Mouse (Mus musculus): ENCODE measurements around the gene Olfr322. TPM values are rescaled to one million over a fixed set of nuclear protein-coding genes. Genes with fewer than 3 reads are reported as not detected.

The Olfr322 gene
- total RNA-seq (2014; fragmentation: Nextera tagmentation) (not detected in 2 replicates), total RNA-seq (2017) (0.15 TPM in 1 of 2 replicates, not detected in the other)

DNA sequence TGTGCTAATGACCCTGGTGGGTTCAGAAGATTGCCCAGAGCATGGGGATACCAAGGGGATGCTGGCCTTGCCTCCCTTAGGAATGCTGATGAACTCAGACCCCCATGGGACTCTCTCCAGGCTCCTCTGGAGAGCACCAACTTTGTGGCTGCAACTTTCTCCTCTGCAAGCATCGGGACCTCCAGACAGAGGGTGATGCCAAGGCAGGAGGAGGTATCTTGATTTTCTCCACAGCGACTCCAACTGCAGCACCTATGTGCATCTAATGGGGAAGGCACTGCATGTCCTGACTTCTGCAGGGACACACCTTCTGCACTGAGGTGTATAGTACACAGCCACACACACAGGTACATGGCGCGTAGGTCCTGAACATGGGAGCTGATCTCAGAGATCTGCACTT, at the start of gene Olfr322:
TSS of gene Olfr322 (plus strand) at position 187 of the 400 bp plus-strand sequence.
- no peak for ATAC-seq (replicated peaks; ENCODE audit: low FRiP score, low TSS enrichment, poor library complexity, severe bottlenecking)

GRCm38 (mm10) chr11:58613359-58613758, 45.2 kb upstream of the Olfr322 start:
- no peak for ATAC-seq (replicated peaks; ENCODE audit: low FRiP score, low TSS enrichment, poor library complexity, severe bottlenecking)

DNA sequence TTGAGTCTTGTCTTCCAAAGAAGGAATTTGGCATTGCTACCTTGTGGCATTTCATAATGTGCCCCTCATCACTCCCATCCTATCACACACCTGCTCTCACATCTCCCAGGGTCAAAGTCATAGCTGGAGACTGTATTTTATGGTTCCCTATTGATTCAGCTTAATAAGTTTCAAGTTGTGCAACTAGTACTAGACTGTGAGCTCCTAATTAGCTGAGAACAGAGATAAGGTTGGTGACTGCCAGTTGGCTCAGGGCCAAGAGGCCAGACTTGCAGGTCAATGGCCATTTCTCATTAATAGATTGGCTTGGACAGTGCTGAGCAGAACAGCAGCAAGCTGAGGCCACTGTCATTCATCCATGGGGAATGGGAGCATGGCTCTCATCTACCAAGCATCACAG, 44.1 kb upstream of the Olfr322 start:
- no peak for ATAC-seq (replicated peaks; ENCODE audit: low FRiP score, low TSS enrichment, poor library complexity, severe bottlenecking)

- no peak for ATAC-seq (replicated peaks; ENCODE audit: low FRiP score, low TSS enrichment, poor library complexity, severe bottlenecking)
Measured at GRCm38 (mm10) chr11:58615975-58616374, 42.6 kb upstream of the Olfr322 start, which contains the start of gene 2210407C18Rik. Gene 2210407C18Rik (minus strand): TSS chr11:58616075.

- no peak for ATAC-seq (replicated peaks; ENCODE audit: low FRiP score, low TSS enrichment, poor library complexity, severe bottlenecking)
Measured at GRCm38 (mm10) chr11:58618369-58618768, 40.2 kb upstream of the Olfr322 start.

DNA sequence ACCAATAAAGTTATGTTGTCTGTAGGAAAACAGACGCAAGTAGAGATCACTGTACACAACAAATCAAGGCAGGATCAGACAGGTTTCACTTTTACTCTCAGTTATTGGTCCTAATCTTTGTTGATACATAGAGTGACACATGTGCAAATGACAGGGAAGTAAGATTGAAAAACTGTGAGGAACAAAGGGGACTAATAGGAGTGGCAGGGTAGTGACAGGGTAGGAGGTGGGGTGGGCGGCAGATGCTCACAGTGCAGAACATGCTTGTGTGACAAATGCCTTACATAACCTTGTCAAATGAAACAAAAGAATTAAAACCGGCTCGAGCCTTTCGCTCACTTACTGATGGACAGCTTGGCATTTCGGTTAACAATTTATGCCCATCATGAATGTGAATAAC, 39.8 kb upstream of the Olfr322 start:
- ATAC-seq (replicated peaks; ENCODE audit: low FRiP score, low TSS enrichment, poor library complexity, severe bottlenecking) = no peak

DNA sequence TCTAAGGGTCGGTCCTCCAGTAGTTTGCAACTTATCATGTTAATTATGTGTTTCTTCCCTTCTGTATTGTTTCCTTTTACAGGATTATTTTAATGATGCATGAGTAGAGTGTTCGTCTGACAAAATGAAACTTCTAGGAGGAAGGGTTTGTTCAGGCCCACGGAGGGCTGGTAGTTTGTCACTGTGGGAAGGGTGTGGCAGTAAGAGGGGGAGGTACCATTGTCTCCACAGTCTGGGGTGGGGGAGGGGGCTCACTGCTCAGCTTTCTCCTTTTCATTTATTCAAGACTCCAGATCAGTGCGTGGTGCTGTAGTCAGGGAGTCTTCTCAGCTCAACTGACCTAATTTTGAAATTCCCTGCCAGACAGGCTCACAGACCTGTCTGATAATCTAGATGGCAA, 32.4 kb upstream of the Olfr322 start:
- ATAC-seq (replicated peaks; ENCODE audit: low FRiP score, low TSS enrichment, poor library complexity, severe bottlenecking) = no peak

DNA sequence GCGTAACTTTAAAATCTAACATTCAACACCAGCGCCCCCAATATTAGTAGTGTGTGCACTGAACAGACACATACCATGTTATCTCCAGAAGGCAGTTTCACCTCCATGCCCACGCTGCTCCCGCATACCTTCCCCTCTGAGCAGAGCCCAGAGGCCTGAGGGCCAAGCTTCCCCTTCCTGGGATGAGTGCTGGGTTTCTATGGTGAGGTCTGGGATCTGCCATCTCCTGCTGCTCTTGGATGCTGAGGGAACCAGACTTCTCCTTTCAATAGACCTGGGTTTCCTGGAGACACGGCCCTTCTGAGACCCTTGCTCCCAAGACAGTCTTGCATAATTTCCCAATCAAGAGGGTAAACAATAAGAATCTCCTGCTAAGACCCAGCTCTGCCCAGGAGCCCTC, 28.2 kb upstream of the Olfr322 start, which contains the start of gene Olfr323:
TSS of gene Olfr323 (minus strand) at position 101 of the 400 bp plus-strand sequence.
- ATAC-seq (replicated peaks; ENCODE audit: low FRiP score, low TSS enrichment, poor library complexity, severe bottlenecking) = no peak

- ATAC-seq (replicated peaks; ENCODE audit: low FRiP score, low TSS enrichment, poor library complexity, severe bottlenecking) = no peak
Measured at GRCm38 (mm10) chr11:58634878-58635277, 23.7 kb upstream of the Olfr322 start.

- ATAC-seq (replicated peaks; ENCODE audit: low FRiP score, low TSS enrichment, poor library complexity, severe bottlenecking) = peak; percentile 35; the same call in 1 of the 2 replicates
Measured at GRCm38 (mm10) chr11:58636376-58636977, 22.1 kb upstream of the Olfr322 start.

DNA sequence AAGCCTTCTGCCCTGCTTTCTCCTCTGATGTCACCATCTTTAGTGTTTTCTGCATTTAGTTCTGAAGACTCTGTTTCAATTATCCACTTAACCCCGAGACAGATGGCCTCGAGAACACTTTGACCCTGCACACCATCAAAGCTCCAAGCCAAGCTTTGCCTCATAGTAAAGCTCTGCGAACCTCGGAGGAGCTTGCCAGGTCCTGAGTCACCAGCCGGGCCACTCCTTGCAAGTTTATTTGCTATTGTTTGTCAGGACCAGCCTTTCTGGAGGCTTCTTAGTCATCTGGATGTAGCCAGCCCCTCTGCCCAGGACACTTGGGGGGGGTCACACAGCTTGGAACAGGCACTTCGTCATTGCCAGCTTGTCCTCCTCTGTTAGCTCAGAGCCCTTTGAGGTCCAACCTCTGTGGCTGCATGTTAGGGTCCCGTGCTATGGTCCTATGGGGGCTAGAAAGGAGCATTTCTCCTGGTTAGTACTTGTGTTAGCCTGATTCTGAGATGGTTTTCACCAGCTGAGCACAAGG, 20.3 kb upstream of the Olfr322 start:
- no peak for ATAC-seq (replicated peaks; ENCODE audit: low FRiP score, low TSS enrichment, poor library complexity, severe bottlenecking)

GRCm38 (mm10) chr11:58640272-58640867, 18.2 kb upstream of the Olfr322 start, which contains the start of gene Trim58:
Gene Trim58 (plus strand): TSS chr11:58640465.
- peak; percentile 42 for ATAC-seq (replicated peaks; ENCODE audit: low FRiP score, low TSS enrichment, poor library complexity, severe bottlenecking)

DNA sequence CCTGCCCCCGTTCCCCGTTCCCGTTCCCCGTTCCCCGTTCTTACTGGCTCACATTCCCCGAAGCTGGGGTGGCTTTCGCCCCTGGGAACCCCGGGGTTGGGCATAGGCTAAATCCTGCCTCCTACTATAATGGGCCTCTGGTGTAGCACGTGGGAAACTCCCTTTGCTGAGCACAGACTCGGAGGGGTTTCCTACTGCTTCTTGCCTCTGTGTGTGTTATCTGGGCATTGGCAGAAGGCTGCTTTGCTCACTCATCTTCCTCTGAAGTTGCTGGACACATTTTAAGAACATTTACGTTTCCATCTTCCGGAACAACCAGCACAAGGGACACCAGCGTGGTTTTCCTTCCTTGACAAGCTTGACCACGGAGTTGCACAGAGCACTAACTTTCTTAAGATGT, 17.5 kb upstream of the Olfr322 start:
- peak; percentile 66 for ATAC-seq (replicated peaks; ENCODE audit: low FRiP score, low TSS enrichment, poor library complexity, severe bottlenecking)

GRCm38 (mm10) chr11:58641638-58642358, 16.8 kb upstream of the Olfr322 start:
- ATAC-seq (replicated peaks; ENCODE audit: low FRiP score, low TSS enrichment, poor library complexity, severe bottlenecking) = peak; percentile 92

- peak; percentile 53 for ATAC-seq (replicated peaks; ENCODE audit: low FRiP score, low TSS enrichment, poor library complexity, severe bottlenecking)
Measured at GRCm38 (mm10) chr11:58643350-58643749, 15.2 kb upstream of the Olfr322 start.

- ATAC-seq (replicated peaks; ENCODE audit: low FRiP score, low TSS enrichment, poor library complexity, severe bottlenecking) = no peak
Measured at GRCm38 (mm10) chr11:58655151-58655550, 3.4 kb upstream of the Olfr322 start.

- no peak for ATAC-seq (replicated peaks; ENCODE audit: low FRiP score, low TSS enrichment, poor library complexity, severe bottlenecking)
Measured at GRCm38 (mm10) chr11:58669252-58669651, 10.7 kb downstream of the Olfr322 start.

GRCm38 (mm10) chr11:58671825-58672224, 13.2 kb downstream of the Olfr322 start:
- no peak for ATAC-seq (replicated peaks; ENCODE audit: low FRiP score, low TSS enrichment, poor library complexity, severe bottlenecking)

DNA sequence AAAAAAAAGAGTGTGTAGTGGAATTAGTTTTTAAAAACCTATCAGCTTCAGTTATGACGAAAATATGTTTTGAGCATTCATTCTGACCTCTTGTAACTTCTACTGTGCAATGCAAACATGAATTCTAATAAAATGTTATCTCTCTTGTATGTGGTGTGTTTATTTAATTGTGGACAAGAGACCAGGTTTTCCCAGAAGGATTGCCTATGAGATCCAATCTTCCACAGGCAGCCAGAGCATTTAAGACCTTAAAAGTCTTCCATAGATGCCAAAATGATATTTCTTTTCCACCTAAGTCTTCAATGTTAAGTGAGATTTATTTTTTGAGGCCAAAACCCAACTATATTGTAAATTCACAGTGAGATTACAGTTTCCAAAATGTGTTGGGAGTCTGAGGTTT, 22.2 kb downstream of the Olfr322 start, which contains the start of gene Olfr320:
TSS of gene Olfr320 (plus strand) at position 301 of the 400 bp plus-strand sequence.
- ATAC-seq (replicated peaks; ENCODE audit: low FRiP score, low TSS enrichment, poor library complexity, severe bottlenecking) = no peak

DNA sequence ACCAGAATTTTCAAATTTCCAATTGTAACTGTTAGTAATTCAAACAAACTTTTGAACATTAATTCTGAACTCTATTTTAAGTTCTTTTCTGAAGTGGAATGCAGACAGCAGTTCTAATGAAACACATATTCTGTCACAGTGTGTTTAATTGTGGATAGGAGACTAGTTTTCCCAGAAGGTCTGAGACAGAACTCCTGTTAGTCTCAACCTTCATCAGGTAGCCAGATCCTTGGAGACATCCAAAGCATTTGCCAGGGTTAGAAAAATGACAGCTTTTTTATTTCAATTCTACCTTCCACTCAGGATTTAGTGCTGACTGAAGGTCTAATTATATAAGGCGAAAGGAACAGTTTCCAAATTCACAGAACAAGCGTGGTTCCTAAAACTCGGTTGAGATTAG, 40.3 kb downstream of the Olfr322 start, which contains the start of gene Olfr319:
TSS of gene Olfr319 (plus strand) at position 301 of the 400 bp plus-strand sequence.
- no peak for ATAC-seq (replicated peaks; ENCODE audit: low FRiP score, low TSS enrichment, poor library complexity, severe bottlenecking)

Measured in megakaryocyte-erythroid progenitor cell, adult 5-6 weeks (primary cell).